Mouse (Mus musculus): ENCODE results near the gene Cptp.

Cptp gene

GRCm38 (mm10) chr4:155869317-155870033 is at the start of gene Cptp, which contains the start of gene Ints11:
Cptp (minus strand) TSS chr4:155869440.
Ints11 (plus strand) TSS chr4:155869546.
- DNase-seq (ENCODE audit: low spot score) = peak; percentile 93

GRCm38 (mm10) chr4:155908751-155909150 is 39.5 kb upstream of the Cptp start:
- DNase-seq (ENCODE audit: low spot score) = peak; percentile 1

- DNase-seq (ENCODE audit: low spot score) = peak; percentile 1
These were observed 39.0 kb upstream of the Cptp start for GRCm38 (mm10) chr4:155908281-155908680.

- peak; percentile 1 for DNase-seq (ENCODE audit: low spot score)
These were observed 37.8 kb upstream of the Cptp start for GRCm38 (mm10) chr4:155907003-155907402.

- DNase-seq (ENCODE audit: low spot score) = no peak
These were observed 36.9 kb upstream of the Cptp start for GRCm38 (mm10) chr4:155906125-155906524.

GRCm38 (mm10) chr4:155905634-155906033 is 36.4 kb upstream of the Cptp start:
- peak; percentile 0 for DNase-seq (ENCODE audit: low spot score)

- peak; percentile 1 for DNase-seq (ENCODE audit: low spot score)
These were observed 35.3 kb upstream of the Cptp start for GRCm38 (mm10) chr4:155904318-155905102.

GRCm38 (mm10) chr4:155903246-155903645 is 34.0 kb upstream of the Cptp start:
- no peak for DNase-seq (ENCODE audit: low spot score)

- no peak for DNase-seq (ENCODE audit: low spot score)
These were observed 32.0 kb upstream of the Cptp start for GRCm38 (mm10) chr4:155901205-155901604.

GRCm38 (mm10) chr4:155899355-155899754 is 30.1 kb upstream of the Cptp start:
- DNase-seq (ENCODE audit: low spot score) = no peak

GRCm38 (mm10) chr4:155898318-155898717 is 29.1 kb upstream of the Cptp start:
- DNase-seq (ENCODE audit: low spot score) = no peak

GRCm38 (mm10) chr4:155896461-155896860 is 27.2 kb upstream of the Cptp start:
- DNase-seq (ENCODE audit: low spot score) = no peak

- no peak for DNase-seq (ENCODE audit: low spot score)
These were observed 26.6 kb upstream of the Cptp start for GRCm38 (mm10) chr4:155895826-155896225.

GRCm38 (mm10) chr4:155895216-155895615 is 26.0 kb upstream of the Cptp start:
- DNase-seq (ENCODE audit: low spot score) = no peak

GRCm38 (mm10) chr4:155894311-155894881 is 25.2 kb upstream of the Cptp start:
- DNase-seq (ENCODE audit: low spot score) = peak; percentile 62

- no peak for DNase-seq (ENCODE audit: low spot score)
These were observed 24.0 kb upstream of the Cptp start for GRCm38 (mm10) chr4:155893212-155893690.

- DNase-seq (ENCODE audit: low spot score) = no peak
These were observed 23.4 kb upstream of the Cptp start for GRCm38 (mm10) chr4:155892438-155893211.

- peak; percentile 65 for DNase-seq (ENCODE audit: low spot score)
These were observed 22.8 kb upstream of the Cptp start for GRCm38 (mm10) chr4:155892017-155892416.

- peak; percentile 89 for DNase-seq (ENCODE audit: low spot score)
These were observed 22.3 kb upstream of the Cptp start, which contains the start of the genes Pusl1 and Acap3 for GRCm38 (mm10) chr4:155891551-155892001. Pusl1 (minus strand) TSS chr4:155891781. Acap3 (plus strand) TSS chr4:155891822.

GRCm38 (mm10) chr4:155891011-155891471 is 21.8 kb upstream of the Cptp start:
- DNase-seq (ENCODE audit: low spot score) = no peak

GRCm38 (mm10) chr4:155889316-155889715 is 20.1 kb upstream of the Cptp start:
- DNase-seq (ENCODE audit: low spot score) = no peak
